Mouse (Mus musculus) left cerebral cortex, postnatal 4 days (tissue): ENCODE results near the gene S100a10. TPM values are rescaled to one million over a fixed set of nuclear protein-coding genes. Genes with fewer than 3 reads are reported as not detected.

Experiments used
- DNase-seq: peaks from one replicate; pipeline ENCODE4 v3.0.0-alpha.2; 2022
- intact Hi-C: fragments of 180-260 bp; cut with DNase I; formaldehyde crosslinking; loops from one replicate; pipeline ENCODE4 v1.15.1; 2025
- total RNA-seq, 2 experiments: library from RNA; stranded (reverse); gene quantifications; 2 replicates each; pipeline ENCODE4 v1.2.3; 2021

S100a10 gene
- total RNA-seq, 2 experiments from 2014 or later, result 94.7 to 100 TPM

DNA sequence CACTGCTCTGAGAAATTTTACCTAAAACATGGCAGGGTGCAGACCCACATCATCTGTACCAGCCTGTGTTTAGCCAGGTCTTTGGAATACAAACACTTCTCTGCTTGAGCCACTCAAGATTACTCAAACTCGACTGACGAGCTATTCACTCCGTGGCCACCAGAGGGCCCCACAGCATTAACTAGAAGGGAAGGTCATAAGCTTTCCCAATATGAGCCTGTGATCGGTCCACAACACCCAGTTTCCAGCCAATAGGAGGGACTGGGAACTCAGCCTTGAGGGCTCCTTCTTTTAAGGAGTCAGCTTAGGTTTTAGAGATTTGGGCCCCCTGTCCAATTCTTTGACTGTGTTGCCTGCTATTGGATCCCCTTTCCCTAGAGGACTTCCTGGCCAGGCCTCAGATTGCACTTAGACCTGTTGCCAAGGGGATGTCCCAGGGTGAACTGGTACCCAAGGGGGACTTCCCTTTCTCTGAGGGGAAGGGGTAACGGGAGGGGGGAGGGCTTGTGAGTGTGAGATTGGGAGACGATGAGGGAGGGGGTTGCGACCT lies 7.7 kb upstream of the S100a10 start:
- intact Hi-C loops, result loop anchor here (5.0 kb wide), 1 partner anchor 60 kb away; no protein-coding TSS in a partner anchor
- DNase-seq, result peak; percentile 81

DNA sequence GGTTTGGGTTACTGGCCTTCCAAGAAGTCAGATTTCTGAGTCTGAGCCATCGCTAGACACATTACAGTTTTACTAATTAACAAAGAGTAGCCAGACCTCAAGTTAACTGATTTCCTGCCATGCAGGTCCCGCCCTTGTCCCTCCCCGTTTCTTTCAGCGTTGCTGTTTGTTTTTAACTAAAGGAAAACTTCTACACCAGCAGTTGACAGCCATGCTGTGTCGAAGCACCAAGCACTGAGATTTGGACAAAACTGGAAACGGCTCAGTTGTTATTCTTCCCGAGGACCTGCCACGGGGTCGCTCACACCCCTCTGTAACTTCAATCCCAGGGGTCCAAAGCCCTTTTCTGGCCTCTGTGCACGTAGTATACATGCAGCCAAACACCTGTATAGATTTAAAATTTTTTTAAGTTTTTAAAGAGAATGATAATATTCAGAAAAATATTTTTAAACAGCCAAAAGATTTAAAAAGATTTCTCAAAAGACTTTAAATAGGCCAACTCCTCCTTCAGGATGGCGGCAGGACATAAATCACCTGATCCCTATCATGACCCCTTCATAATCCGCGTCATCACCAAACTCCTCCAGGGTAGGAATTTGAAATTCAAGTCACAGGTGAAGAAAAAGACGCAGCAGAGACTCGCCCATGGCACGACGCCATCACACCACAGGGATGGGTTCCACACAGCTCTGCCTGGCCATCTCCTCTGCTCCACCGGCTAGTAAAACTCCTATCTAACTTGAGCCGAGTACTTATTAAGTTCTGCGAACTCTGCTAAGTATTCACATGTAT lies 6.9 kb upstream of the S100a10 start:
- DNase-seq, result no peak
- intact Hi-C loops, result loop anchor here (5.0 kb wide), 1 partner anchor 59 kb away; no protein-coding TSS in a partner anchor

DNA sequence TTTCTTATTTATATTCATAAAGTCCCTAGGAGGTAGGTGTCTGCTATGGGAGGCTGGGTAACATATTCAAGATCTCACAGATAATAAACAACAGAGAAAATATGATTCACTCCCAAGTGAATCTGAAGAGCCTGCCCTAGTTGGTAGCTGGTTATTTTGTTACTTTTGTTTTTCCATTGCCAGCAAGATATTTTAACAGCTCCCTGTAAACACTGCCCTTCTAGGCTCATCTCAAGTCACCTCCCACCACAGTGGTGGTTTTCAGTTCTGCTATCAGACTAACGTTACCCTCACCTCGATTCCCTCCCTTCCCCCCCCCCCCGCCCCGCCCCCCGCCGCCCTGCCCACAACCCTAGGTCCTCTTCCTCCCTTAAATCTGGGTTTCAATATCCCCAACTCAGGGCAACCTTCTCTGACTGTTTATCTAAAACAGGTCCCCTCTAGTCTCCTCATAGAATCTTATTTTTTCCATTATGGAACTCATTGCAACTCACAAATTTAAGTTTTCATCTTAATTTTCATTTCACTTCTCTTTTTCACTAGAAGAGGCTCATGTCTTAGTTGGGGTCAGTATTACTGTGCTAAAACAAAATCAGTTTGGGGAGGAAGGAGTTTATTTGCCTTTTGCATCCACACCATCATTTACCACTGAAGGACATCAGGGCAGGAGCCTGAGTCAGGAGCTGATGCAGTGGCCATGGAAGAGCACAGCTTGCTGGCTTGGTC lies 6.2 kb upstream of the S100a10 start:
- intact Hi-C loops, result loop anchor here (5.0 kb wide), 1 partner anchor 59 kb away; no protein-coding TSS in a partner anchor

DNA sequence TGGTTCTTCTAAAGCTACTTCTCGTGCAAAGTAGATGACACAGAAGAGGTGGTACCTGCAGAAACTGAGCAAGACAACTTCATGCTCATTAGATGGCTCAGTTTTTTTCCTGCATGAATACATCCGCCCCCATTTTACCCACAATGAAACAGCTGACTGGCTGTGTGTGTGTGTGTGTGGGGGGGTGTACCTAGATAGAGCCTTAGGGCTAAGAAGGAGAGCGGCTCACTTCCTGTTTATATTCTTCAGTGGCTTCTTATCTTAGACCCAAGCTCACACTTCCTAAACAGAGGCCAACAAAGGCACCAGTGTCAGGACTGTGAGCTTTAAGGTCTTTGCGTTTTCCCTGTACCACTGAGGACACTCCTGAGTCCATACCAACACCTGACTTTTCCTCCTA lies 4.9 kb upstream of the S100a10 start:
- no peak for DNase-seq
- intact Hi-C loops, result loop anchor here (5.0 kb wide), 1 partner anchor 57 kb away; no protein-coding TSS in a partner anchor

More for the DNA sequence above, 6.2 kb upstream of the S100a10 start:
- DNase-seq, result no peak

DNA sequence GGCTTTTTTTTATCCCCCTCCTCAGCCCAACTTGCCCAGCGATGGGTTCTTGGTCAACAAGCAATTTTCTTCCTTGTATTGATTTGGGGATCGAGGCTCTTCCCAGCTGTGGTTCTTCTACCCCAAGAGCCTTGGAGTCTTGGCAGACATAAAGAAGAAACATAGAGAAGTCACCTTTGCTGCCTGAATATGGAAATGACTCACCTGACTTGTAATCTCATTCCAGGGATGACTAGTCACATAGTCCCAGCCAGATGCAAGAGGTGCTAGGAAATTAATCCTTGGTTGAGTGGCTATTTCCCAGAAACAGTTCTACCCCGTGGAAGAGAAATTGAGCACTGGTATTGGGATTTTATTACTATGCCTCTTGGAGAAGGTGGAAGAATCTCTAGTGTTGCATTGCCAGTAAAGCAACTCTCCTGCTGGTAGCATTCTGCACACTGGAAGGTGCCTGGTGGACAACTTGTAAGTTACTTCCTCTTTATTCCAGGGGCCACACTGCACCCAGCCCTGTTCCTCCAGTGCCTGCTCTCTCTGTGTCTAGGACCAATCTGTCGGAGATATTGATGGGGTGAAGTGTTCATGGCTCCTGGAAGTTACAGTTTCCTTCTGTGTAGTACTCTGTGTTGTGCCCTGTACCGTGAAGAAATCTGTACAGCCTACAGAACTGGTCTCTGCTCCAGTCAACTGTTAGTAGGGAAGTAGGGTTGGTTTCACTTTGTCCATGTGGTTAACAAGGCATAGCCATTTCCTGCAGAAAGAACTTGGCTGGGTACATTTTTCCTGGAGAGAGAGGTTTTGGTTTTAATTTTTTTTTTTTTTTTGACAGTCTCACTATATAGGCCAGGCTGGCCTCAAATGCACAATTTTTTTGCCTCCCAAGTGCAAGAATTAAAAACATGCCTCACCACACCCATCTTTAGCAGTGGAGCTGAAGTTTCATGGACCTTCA lies 2.7 kb upstream of the S100a10 start:
- intact Hi-C loops, result no loop called here
- no peak for DNase-seq

DNA sequence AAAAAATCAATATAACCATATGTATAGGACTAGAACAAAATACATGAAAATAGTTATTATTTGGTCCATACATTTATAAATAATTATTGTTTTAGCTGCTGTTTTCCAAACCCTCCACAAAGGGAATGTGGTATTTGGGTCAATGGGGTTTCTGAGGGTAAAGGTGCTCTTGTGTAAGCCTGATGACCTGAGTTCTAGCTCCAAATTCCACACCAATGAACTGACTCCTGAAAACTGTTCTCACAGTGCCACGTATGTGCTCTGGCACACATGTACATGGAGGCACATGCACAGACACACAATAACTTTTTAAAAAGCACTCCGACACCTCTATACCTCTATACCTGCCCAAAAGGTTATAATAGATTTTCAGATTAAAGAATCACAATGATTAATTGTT lies 1.6 kb upstream of the S100a10 start:
- no peak for DNase-seq
- intact Hi-C loops, result no loop called here

DNA sequence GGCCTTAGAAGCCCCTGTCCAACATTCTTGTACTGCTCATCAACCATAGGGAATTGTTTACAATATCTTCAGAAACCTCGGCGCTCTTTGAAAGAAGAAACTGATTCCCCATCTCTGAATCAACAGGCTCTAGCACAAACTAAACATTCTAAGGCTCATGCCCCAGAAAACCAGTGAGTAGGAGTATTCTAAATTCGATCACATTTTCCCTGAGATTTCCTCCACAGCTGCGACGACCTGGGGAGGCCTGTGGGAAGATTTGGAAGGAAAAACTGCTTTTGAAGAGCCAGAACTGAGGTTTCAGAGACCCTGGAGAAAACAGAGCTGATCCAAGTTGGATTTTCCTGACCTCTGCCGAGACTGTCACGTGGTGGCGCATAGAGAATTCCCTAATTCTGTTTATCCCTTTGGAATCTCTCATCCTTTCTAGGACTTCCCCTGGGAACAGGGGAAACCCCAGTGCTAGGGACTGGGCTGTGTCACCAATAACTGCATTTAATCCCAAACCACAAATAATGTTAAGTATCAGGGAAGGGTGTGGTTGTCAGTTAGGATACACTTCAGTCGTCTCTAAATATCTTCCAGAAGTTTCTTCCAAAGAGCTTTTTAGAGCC lies 1.0 kb upstream of the S100a10 start:
- intact Hi-C loops, result no loop called here
- DNase-seq, result no peak

DNA sequence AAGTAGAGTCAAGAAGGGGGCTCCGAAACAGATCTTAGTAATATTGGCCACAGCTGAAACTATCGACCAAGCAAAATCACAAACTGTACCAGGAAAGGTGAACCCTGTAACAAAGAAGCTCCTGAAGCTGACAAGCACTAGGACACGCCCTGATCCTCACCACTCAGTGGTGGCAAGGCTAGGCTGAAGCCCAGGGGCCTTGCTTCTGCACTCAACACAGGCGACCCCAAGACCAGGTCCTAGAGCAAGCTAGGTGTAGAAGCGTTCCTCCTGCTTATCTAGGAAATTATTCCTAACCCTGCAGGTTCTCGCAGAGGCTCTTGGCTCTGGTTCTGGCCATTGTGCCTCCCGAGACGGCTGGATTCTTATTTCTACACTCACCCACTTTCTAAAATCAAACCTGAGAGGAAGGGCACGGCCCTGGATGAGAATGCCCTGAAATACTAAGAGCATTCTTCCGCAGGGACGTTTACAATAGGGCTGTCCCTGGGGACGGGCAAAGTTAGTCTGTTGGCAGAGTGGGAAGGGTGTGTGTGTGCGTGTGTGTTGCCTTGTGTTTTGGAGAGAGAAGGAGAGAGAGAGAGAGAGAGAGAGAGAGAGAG lies 400 bp upstream of the S100a10 start:
- DNase-seq, result no peak
- intact Hi-C loops, result no loop called here

DNA sequence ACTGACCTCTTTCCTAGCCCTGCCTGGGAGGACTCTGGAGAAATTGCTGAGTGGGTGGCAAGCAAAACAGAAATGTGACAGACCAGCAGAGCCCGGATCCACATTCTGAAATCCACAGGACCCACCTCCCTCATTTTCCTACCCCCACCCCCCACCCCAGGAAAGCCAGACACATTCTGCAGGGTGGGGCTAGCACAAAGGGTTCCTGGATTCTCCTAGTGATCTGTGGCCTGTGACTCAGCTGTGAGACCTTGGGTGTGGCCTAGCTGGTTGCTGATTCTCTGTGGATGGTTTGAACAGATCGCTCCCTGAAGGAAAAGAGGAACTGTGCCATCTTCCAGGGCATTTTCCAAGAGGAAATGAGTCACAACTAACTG lies 986 bp downstream of the S100a10 start:
- no peak for DNase-seq
- intact Hi-C loops, result no loop called here

DNA sequence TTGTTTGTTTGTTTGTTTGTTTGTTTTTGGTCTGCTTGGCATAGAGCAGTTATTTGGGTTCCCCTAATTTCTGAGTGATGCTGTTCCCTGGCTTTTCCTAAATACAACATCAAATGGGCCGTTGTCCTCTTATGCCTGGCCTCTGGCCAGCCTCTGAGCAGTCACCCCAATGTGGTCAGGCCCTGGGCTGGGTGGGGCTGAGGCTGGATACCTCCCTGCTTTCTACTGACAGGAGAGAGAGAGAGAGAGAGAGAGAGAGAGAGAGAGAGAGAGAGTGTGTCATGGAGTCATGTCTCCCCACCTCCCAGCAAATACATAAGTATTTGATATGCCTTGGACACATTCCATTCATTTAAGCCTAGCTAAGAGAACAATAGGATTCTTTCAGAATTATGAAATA lies 1.7 kb downstream of the S100a10 start:
- DNase-seq, result no peak
- intact Hi-C loops, result no loop called here

DNA sequence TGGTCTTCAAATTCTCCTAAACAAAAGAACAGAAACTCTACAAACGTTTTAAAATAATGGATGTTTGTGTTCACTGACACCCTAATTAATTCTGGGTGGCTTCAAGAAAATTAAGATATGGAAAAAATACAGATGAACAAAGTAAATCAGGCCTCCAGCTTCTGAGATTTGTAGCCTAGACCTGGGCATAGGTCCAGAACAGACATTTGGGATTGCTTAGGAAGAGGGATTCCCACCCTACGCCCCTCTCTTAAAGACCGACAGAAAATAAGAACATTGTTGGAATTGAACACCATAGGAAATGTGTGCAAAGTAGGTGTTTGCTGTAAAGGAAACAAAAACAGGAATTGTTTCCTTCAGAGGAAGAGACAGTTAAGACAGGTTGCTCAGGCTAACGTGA lies 2.6 kb downstream of the S100a10 start:
- intact Hi-C loops, result no loop called here
- no peak for DNase-seq

DNA sequence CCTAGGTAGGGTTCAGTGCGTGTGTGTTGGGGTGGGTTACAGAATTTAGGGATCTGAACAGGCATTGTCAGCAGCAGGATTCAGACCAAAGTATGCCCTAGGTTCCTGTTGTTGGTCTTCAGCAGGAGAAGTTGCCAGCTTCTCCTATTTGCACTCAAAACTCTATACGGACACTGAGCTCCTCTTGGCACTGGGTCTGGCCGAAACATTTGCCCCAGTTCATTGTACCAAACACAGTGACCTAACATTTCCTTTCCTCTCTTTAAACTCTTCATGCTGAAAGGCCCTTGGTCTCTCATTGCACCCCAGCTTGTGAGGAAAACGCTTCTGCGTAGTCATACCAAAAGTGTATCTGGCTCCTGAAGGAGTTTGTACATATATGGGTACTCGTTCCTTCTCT lies 5.1 kb downstream of the S100a10 start:
- intact Hi-C loops, result no loop called here
- no peak for DNase-seq

DNA sequence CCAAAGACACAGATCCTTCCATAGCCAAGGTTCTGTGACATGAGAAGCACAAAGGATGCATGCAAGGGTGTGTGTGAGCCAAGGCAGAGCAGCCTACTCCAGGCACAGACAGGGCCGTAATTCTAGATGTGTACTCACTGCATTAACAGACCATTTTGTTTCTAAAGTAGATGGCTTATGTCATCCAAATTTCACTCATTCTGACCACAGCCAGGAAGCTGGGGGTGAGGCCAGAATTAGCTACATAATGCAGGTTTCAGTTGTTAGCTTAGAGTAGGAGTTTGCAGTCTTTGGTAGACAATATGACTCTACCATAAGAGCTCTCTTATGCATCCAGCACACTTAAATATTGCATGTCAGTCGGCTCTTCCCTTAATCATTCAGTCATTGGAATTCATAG lies 7.5 kb downstream of the S100a10 start:
- DNase-seq, result no peak
- intact Hi-C loops, result no loop called here

DNA sequence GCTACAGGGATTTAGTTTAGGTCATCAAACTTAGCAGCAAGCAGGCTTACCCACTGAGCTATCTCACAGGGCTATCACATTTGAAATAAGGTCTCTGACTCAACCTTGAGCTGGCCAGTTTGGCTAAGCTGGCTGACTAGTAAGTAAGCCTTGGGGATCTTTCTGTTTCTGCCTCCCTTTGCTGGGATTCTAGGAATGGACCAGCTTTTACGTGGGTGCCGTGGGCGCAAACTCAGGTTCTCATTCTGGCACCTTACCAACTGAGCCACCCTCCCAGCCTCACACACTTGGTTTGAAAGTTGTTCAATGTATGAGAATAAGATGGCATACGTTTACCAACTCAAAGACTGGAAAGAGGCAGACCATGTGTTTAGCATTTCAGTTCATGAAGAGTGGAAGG lies 8.3 kb downstream of the S100a10 start:
- no peak for DNase-seq
- intact Hi-C loops, result no loop called here

DNA sequence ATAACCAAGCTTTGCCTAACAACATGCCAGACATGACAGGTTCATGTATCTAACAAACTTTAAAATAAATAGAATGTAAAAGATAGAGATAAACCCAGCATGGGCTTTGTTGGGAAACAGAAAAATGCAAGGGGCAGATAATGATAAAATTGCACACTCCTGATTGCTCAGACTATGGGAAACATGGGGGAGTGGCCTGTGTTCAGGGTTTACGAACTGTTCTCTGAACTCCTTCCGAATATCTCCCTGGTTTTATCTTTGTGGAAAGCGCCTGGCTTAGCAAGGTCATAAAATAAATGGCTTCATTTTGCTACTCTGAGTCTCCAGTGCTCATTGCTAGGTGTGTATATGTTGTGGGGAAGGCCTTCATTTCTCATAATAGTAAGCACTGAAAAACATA lies 12.0 kb downstream of the S100a10 start:
- intact Hi-C loops, result no loop called here

DNA sequence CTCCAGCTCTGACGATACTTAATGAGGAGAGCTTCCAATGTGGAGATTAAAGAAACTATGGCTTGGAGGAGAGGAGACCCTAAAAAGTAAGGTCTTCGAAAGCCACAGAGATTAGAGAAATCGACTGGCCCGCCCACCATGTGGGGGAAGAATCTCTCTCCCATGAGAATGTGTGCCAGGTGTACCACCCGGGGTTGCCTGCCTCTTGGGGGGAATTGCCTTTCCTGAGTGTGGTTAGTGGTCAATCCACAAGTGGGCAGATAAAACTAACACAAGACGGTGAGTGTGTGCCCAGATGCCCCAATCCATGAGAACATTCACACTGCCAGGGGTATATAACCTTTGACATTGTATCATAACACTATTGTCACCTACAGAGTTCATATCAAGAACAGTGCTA lies 12.8 kb downstream of the S100a10 start:
- intact Hi-C loops, result no loop called here
- DNase-seq, result no peak

More for the DNA sequence above, 12.0 kb downstream of the S100a10 start:
- DNase-seq, result no peak

DNA sequence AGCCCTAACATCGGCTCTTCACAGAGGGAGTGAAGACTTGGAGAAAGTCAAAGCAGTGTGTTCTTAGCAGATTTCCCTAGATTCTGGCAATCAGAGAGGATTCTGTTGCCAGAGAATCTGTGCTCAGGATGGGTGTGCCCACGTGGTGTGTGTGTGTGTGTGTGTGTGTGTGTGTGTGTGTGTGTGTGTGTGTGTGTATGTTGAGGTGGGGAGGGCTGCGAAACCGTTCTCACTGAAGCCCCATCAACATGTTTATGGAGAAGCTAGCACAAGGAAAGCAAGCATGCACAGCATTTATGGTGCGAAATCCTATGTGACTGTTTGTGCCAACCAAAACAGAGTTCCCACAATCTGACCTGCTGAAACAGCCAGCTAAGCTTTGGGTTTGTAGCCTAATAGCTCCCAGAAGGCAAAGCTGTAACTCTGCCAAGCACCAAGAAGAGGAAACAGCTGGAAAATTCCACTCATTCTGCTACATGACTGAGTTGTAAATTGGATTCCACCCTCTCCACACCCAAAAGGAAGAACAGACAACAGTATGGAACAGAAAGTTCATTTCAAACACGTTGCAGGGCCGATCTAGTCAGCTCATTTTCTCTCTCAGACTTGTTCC lies 13.7 kb downstream of the S100a10 start:
- peak; percentile 8 for DNase-seq
- intact Hi-C loops, result no loop called here

DNA sequence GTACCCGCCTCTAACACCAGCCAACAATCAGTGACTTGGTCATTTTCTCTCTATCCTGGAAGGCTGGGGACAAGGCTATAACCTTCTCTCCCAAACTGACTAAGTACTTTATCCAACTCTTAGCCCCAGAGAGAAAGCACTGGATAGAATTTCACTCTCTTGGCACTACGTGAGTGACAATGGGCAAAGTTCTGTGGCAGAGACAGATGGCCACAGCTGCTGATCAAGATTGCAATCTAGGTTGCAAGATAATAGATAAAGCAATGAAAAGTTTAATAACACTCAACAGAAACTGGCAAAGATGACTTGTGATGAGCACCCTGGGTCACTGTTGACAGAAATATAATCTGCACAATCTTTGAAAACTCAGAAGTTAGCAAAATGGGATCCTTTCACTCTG lies 14.2 kb downstream of the S100a10 start:
- no peak for DNase-seq
- intact Hi-C loops, result no loop called here

DNA sequence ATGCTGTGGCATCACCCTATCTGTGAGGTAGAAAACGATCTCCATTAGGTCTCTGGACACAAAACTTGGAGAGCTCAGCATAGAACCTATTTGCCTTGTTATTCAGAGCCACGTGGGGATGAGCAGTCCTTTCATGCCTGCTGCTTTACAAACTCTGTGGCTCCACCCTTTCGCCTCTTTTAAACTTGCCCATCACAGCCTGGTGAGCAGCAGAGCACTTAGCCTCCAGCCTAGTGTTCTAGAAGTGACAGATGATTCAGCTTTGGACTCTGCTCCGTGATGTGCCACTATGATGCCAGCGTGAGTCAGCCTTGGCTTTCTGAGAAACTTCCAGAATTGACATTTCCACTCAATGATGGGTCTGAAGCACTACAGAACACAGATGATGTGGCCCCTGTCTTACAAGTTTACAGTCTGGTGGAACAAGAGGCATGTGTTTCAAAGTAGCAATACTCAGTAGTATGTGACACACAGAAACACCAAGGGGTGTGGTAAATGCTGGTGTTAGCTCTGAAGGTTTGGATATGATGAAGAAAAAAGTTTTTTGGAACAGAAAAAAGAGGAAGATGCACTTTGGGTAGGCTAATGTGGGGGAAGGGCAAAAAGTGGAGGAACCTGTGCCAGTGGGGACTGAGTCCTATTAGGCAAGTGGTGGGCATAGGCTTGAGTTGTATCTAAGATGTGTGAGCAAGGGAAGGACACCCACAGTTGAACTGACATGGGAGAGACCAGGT lies 17.3 kb downstream of the S100a10 start:
- intact Hi-C loops, result no loop called here
- DNase-seq, result no peak
